ENCODE assay signal across 7 mouse cellular contexts in genomic region chr3:107631523-107631958, GRCm38 (mm10). TPM values are rescaled to one million over a fixed set of nuclear protein-coding genes. Genes with fewer than 3 reads are reported as not detected.
DNase-seq lines count a peak whose midpoint lies in the region; ATAC-seq lines count a peak whose summit lies in the region.

TSS of gene Strip1 (minus strand) at chr3:107631694.

- WGBS in embryonic facial prominence, embryonic 11.5 days, result under 1% methylated on average over 33 of the region's 35 CpGs
- under 1% methylated on average over 35 of the region's 35 CpGs for WGBS in limb, embryonic 10.5 days
- 0% methylated on average over 35 of the region's 35 CpGs for WGBS in midbrain, embryonic 13.5 days

- no peaks in the 10 kb centered on the region for H3K4me1 ChIP-seq in embryonic facial prominence, embryonic 11.5 days (ENCODE audit: control insufficient read depth, insufficient read depth, low read length)
- peaks cover 18% of the 10 kb centered on the region for H3K4me1 ChIP-seq in limb, embryonic 10.5 days
- H3K4me1 ChIP-seq in midbrain, embryonic 13.5 days (replicated peaks), result peaks cover 24% of the 10 kb centered on the region

- peak within 1 kb of the TSS; percentile 97 for H3K9ac ChIP-seq in embryonic facial prominence, embryonic 11.5 days (replicated peaks; ENCODE audit: low read length)
- H3K9ac ChIP-seq in midbrain, embryonic 13.5 days (replicated peaks), result peak within 1 kb of the TSS; percentile 100

- peak within 1 kb of the TSS; percentile 57 for H3K4me2 ChIP-seq in embryonic facial prominence, embryonic 11.5 days (ENCODE audit: low read depth, low read length)
- H3K4me2 ChIP-seq in midbrain, embryonic 13.5 days (replicated peaks), result peak within 1 kb of the TSS; percentile 68

- H3K27ac ChIP-seq in embryonic facial prominence, embryonic 11.5 days (replicated peaks; ENCODE audit: low read depth, low read length), result peak within 1 kb of the TSS; percentile 88
- H3K27ac ChIP-seq in limb, embryonic 10.5 days, result peak within 1 kb of the TSS; percentile 97
- H3K27ac ChIP-seq in midbrain, embryonic 13.5 days, result peak within 1 kb of the TSS; percentile 99

- H3K27me3 ChIP-seq in embryonic facial prominence, embryonic 11.5 days (ENCODE audit: control insufficient read depth, insufficient read depth, low read length), result no peaks in the 10 kb centered on the region
- H3K27me3 ChIP-seq in limb, embryonic 10.5 days (ENCODE audit: low read depth, poor library complexity, severe bottlenecking), result no peaks in the 10 kb centered on the region
- no peaks in the 10 kb centered on the region for H3K27me3 ChIP-seq in midbrain, embryonic 13.5 days

- peaks cover 2% of the 10 kb centered on the region; the same call in 1 of the 2 replicates for H3K36me3 ChIP-seq in embryonic facial prominence, embryonic 11.5 days (replicated peaks; ENCODE audit: control insufficient read depth, insufficient read depth, low read depth, low read length)
- peaks cover 34% of the 10 kb centered on the region for H3K36me3 ChIP-seq in limb, embryonic 10.5 days
- H3K36me3 ChIP-seq in midbrain, embryonic 13.5 days, result peaks cover 23% of the 10 kb centered on the region

- DNase-seq in adrenal gland, postnatal 14 days, result peak; percentile 96
- peak; percentile 97 for DNase-seq in embryonic facial prominence, embryonic 11.5 days (ENCODE audit: low spot score)
- DNase-seq in kidney, adult 11 months, result peak; percentile 95
- DNase-seq in limb, embryonic 10.5 days (ENCODE audit: low spot score), result peak; percentile 93
- DNase-seq in spleen, adult 12 weeks (ENCODE audit: low spot score), result peak; percentile 80

- H3K9me3 ChIP-seq in embryonic facial prominence, embryonic 11.5 days (replicated peaks; ENCODE audit: control insufficient read depth, low read length), result no peaks in the 10 kb centered on the region
- H3K9me3 ChIP-seq in limb, embryonic 10.5 days (replicated peaks), result no peaks in the 10 kb centered on the region
- no peaks in the 10 kb centered on the region for H3K9me3 ChIP-seq in midbrain, embryonic 13.5 days

- peak within 1 kb of the TSS; percentile 99 for H3K4me3 ChIP-seq in embryonic facial prominence, embryonic 11.5 days (ENCODE audit: low read depth, low read length)
- peak within 1 kb of the TSS; percentile 91 for H3K4me3 ChIP-seq in limb, embryonic 10.5 days
- H3K4me3 ChIP-seq in midbrain, embryonic 13.5 days (replicated peaks), result peak within 1 kb of the TSS; percentile 97

- ATAC-seq in embryonic facial prominence, embryonic 11.5 days (replicated peaks; ENCODE audit: insufficient number of reproducible peaks, low FRiP score, low TSS enrichment, low read depth), result peak; percentile 91
- peak; percentile 93 for ATAC-seq in granulocyte monocyte progenitor cell, adult 5-6 weeks (replicated peaks; ENCODE audit: poor library complexity, severe bottlenecking)
- peak; percentile 96 for ATAC-seq in midbrain, embryonic 13.5 days

RNA-seq across cellular contexts. Expression of gene Strip1, which starts in this region (rescaled TPM):
- total RNA-seq in adrenal gland, postnatal 14 days (2021), result 33.5 TPM in 2 replicates
- polyA plus RNA-seq in embryonic facial prominence, embryonic 11.5 days (2014; fragmentation: Nextera tagmentation; extraction: Ambion mirVana), result 75.0 and 80.1 TPM in 2 replicates
- 18.6 and 20.1 TPM in 2 replicates for total RNA-seq in granulocyte monocyte progenitor cell, adult 5-6 weeks (2014; fragmentation: Nextera tagmentation)
- total RNA-seq in granulocyte monocyte progenitor cell, adult 5-6 weeks (2017), result 19.5 and 21.9 TPM in 2 replicates
- 66.4 and 78.1 TPM in 2 replicates for polyA plus RNA-seq in limb, embryonic 10.5 days (2016; fragmentation: Nextera tagmentation; extraction: Ambion mirVana)
- polyA plus RNA-seq in midbrain, embryonic 13.5 days (2015; fragmentation: Nextera tagmentation; extraction: Ambion mirVana), result 152 and 156 TPM in 2 replicates

Comparison
In these comparisons a context has a peak if more than half of its experiments do, and no peak if none do; other contexts are left out.
1. Peak in every context shown above with its lines: DNase-seq, ATAC-seq, H3K4me3 ChIP-seq and H3K27ac ChIP-seq.